Mouse (Mus musculus): ENCODE measurements at regions not wholly inside any gene's neighbourhood (a gene's known extent, or its start where the extent isn't known, plus 50 kb on each side); places are given as distances from the start of the nearest gene placed in this dataset.

DNA sequence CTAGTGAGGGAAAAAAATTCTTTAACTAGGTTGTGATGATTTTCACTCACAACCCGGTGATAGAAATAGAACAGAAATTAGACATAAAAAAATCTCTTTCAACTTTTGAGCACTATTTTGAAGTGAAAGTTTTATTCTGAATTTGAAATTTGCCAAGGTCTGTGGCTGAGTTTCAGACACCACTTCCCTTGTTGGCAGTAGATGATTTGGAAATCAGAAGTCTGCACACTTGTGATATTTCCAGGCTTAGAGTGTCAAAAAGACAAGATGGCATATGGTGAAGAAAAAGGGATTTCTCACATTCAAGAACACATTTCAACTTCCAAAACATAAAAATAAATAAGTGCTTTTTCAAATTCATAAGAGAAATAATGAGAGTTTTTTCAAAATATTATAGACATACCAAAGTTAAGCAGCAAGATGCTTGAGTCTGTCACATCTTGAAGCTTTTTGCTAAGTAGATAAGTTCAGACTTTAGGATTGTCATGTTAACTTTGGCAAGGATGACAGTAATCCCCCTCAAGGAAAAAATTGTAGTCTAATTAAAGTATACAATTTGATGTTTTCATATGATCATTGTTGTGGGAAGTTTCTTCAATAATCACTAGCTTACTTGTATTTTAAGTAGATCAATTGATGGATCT lies 446.6 kb upstream of the Manea start:
- TF ChIP-seq CTCF (conservative IDR thresholded peaks at IDR 0.05; ENCODE audit: low read length) (no peak), POU5F1 (IDR thresholded peaks at IDR 0.05; ENCODE audit: borderline replicate concordance, low read length) (no peak), NANOG (IDR thresholded peaks at IDR 0.05; ENCODE audit: borderline replicate concordance, low read length) (no peak)

All from E14TG2a.4 (cell line).